Mouse (Mus musculus): ENCODE measurements around the gene Skap1. TPM values are rescaled to one million over a fixed set of nuclear protein-coding genes. Genes with fewer than 3 reads are reported as not detected.

Gene Skap1
- polyA plus RNA-seq, 1 experiment from 2014 or later = 1.4 TPM

DNA sequence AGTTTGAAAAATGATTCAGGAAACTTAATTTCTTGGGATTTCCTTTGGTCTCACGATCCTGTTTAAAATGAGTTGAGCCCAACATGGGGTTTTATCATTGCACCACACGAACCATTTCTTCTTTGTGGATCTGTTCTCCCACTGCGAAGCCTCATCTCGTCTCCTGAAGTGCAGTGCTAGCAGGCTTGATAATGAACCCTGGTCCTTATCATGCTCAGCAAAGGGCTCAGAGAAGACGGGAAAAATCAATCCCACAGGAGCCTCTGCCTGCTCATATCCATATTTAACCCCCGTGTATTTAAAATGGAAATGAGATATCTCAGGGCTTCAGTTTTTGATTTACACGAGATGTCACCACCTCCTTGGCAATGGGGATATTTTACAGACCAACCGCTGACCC is 34.1 kb downstream of the Skap1 start:
- 72% methylated on average over 8 of the region's 8 CpGs for WGBS
- no peaks in the 10 kb centered on the region for H3K27me3 ChIP-seq (ENCODE audit: control insufficient read depth, insufficient read depth, low read length)
- H3K4me2 ChIP-seq (ENCODE audit: low read depth, low read length) = no peak overlapping the region
- no peak overlapping the region for H3K27ac ChIP-seq (ENCODE audit: low read length)
- H3K4me3 ChIP-seq (replicated peaks; ENCODE audit: low read length) = no peak overlapping the region
- H3K9me3 ChIP-seq (replicated peaks; ENCODE audit: control insufficient read depth, low read length) = no peaks in the 10 kb centered on the region
- no peak overlapping the region for H3K9ac ChIP-seq (ENCODE audit: low read length)
- H3K4me1 ChIP-seq (ENCODE audit: control insufficient read depth, insufficient read depth, low read length) = no peaks in the 10 kb centered on the region
- ATAC-seq (ENCODE audit: insufficient read depth, low FRiP score) = no peak
- H3K36me3 ChIP-seq (ENCODE audit: control insufficient read depth, insufficient read depth, low read length) = no peaks in the 10 kb centered on the region

DNA sequence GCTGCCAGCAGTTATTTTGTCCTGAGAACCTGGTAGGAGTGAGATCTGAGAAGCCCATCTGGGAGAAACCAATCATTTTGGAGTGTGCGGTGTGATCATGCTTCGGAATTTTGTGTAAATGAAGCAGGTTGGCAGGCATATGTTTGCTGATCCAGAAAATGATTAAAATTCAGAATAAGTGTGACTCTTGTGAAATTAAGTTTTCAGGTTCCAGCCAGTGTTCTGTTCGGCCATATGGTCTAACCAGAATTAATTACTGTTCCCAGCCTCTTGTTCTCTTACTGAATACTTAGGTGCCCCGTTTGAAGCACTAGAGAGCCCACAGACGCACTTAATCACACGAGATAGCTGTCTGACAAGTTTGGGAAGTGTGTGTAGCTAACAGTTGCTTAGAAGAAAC is 36.6 kb downstream of the Skap1 start:
- Histone ChIP-seq H3K9me3 (replicated peaks; ENCODE audit: control insufficient read depth, low read length) (no peaks in the 10 kb centered on the region; the same call in 1 of the 2 replicates), H3K4me2 (ENCODE audit: low read depth, low read length) (no peak overlapping the region), H3K27ac (ENCODE audit: low read length) (no peak overlapping the region), H3K27me3 (ENCODE audit: control insufficient read depth, insufficient read depth, low read length) (no peaks in the 10 kb centered on the region), H3K36me3 (ENCODE audit: control insufficient read depth, insufficient read depth, low read length) (no peaks in the 10 kb centered on the region), H3K4me3 (replicated peaks; ENCODE audit: low read length) (no peak overlapping the region), H3K4me1 (ENCODE audit: control insufficient read depth, insufficient read depth, low read length) (no peaks in the 10 kb centered on the region), H3K9ac (ENCODE audit: low read length) (no peak overlapping the region)
- no peak for ATAC-seq (ENCODE audit: insufficient read depth, low FRiP score)
- WGBS = 47% methylated on average over 6 of the region's 6 CpGs

DNA sequence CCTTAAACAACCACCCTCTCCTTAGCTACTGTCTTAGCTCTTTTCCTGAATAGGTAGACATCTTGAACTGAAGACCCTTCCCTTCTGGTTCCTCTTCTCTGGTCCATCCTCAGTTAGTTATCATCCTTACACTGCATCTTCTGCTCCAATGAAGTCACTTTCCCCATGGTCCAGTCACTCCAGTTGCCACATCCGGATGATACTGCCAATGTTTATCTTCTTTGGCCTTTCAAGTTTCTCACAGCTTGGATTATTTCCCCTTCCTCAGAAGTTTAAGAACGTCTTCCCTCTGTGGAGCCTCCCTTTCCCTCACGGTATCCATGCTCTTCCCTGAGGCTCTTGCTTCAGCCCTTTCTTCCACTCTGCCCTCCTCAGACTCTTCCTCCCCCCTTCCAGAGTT is 38.6 kb downstream of the Skap1 start:
- 73% methylated on average over 3 of the region's 3 CpGs for WGBS
- no peak overlapping the region for H3K9ac ChIP-seq (ENCODE audit: low read length)
- no peak overlapping the region for H3K4me2 ChIP-seq (ENCODE audit: low read depth, low read length)
- H3K4me3 ChIP-seq (replicated peaks; ENCODE audit: low read length) = no peak overlapping the region
- H3K9me3 ChIP-seq (replicated peaks; ENCODE audit: control insufficient read depth, low read length) = no peaks in the 10 kb centered on the region; the same call in 1 of the 2 replicates
- no peaks in the 10 kb centered on the region for H3K4me1 ChIP-seq (ENCODE audit: control insufficient read depth, insufficient read depth, low read length)
- no peak overlapping the region for H3K27ac ChIP-seq (ENCODE audit: low read length)
- no peak for ATAC-seq (ENCODE audit: insufficient read depth, low FRiP score)
- H3K27me3 ChIP-seq (ENCODE audit: control insufficient read depth, insufficient read depth, low read length) = no peaks in the 10 kb centered on the region
- H3K36me3 ChIP-seq (ENCODE audit: control insufficient read depth, insufficient read depth, low read length) = no peaks in the 10 kb centered on the region

DNA sequence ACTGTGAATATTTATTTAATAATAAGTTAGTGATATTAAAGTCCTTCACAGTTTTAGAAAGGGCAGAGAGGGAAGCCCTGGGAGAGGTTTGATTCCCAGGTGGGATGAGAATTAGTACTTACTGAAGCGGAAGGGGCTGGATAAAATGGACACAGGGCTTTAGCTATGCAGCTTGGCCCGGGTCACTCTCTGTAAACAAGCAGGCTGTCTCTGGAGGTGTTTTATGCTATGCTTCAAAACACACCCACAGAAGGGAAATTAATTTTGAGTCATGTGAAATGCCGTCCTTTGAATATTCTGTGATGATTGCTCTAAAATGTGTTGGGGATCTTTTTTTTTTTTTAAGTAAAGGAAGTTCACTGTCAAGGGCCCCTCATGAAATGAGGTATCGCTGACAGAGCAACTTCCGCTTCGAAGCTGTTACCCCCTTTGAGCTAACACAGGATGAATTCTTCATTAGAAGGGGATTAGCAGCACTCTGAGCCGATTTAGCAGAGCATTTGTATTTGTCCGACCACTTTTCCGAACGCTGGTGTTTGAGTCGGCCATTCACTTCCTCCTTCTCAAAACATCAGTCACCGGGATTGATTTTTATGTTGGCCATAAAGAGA is 40.2 kb downstream of the Skap1 start:
- no peak overlapping the region for H3K27ac ChIP-seq (ENCODE audit: low read length)
- no peaks in the 10 kb centered on the region for H3K27me3 ChIP-seq (ENCODE audit: control insufficient read depth, insufficient read depth, low read length)
- H3K9me3 ChIP-seq (replicated peaks; ENCODE audit: control insufficient read depth, low read length) = no peaks in the 10 kb centered on the region; the same call in 1 of the 2 replicates
- H3K36me3 ChIP-seq (ENCODE audit: control insufficient read depth, insufficient read depth, low read length) = no peaks in the 10 kb centered on the region
- no peaks in the 10 kb centered on the region for H3K4me1 ChIP-seq (ENCODE audit: control insufficient read depth, insufficient read depth, low read length)
- H3K9ac ChIP-seq (ENCODE audit: low read length) = no peak overlapping the region
- peak overlapping the region; percentile 15; the same call in 1 of the 2 replicates for H3K4me2 ChIP-seq (ENCODE audit: low read depth, low read length)
- no peak overlapping the region for H3K4me3 ChIP-seq (replicated peaks; ENCODE audit: low read length)
- WGBS = 29% methylated on average over 12 of the region's 12 CpGs
- no peak for ATAC-seq (ENCODE audit: insufficient read depth, low FRiP score)

DNA sequence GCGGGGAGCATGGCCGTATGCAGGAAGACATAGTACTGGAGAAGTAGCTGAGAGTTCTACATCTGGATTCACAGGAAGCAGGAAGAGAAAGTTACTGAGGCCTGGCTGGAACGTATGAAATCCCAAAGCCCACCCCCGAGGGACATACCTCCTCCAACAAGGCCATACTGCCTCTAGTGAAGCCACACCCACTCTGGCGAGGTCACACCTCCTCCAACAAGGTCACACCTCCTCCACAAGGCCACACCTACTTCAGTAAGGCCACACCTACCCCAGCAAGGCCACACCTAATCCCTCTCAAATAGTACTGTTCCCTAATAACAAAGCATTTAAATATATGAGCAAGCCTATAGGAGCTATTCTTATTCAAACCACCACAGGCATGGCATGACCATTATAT is 41.4 kb downstream of the Skap1 start:
- 68% methylated on average over 5 of the region's 5 CpGs for WGBS
- Histone ChIP-seq H3K4me1 (ENCODE audit: control insufficient read depth, insufficient read depth, low read length) (no peaks in the 10 kb centered on the region), H3K27me3 (ENCODE audit: control insufficient read depth, insufficient read depth, low read length) (no peaks in the 10 kb centered on the region), H3K36me3 (ENCODE audit: control insufficient read depth, insufficient read depth, low read length) (no peaks in the 10 kb centered on the region), H3K27ac (ENCODE audit: low read length) (no peak overlapping the region), H3K4me2 (ENCODE audit: low read depth, low read length) (no peak overlapping the region), H3K4me3 (replicated peaks; ENCODE audit: low read length) (no peak overlapping the region), H3K9me3 (replicated peaks; ENCODE audit: control insufficient read depth, low read length) (no peaks in the 10 kb centered on the region; the same call in 1 of the 2 replicates), H3K9ac (ENCODE audit: low read length) (no peak overlapping the region)
- no peak; the same call in 1 of the 2 replicates for ATAC-seq (ENCODE audit: insufficient read depth, low FRiP score)

DNA sequence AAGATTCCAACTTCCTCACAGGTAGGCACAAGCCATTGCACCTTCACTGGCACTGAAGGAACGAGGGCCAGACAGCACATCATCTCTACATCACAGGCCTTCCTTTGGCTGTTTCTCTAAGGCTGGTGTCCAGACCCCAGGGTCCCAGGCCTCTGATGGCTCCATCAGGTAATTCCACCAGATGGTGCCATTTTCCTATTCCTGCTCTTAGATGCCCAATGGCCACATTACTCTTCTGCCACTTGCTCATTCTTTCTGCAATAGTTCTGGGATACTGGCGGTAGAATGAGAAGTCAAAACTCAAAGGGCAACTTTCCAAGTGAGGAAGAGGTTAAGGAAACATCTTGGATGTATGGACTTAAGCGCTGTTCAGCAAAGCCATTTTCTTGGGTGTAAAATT is 50.8 kb downstream of the Skap1 start:
- no peaks in the 10 kb centered on the region for H3K36me3 ChIP-seq (ENCODE audit: control insufficient read depth, insufficient read depth, low read length)
- no peak overlapping the region for H3K4me2 ChIP-seq (ENCODE audit: low read depth, low read length)
- WGBS = 91% methylated on average over 3 of the region's 3 CpGs
- H3K9ac ChIP-seq (ENCODE audit: low read length) = no peak overlapping the region
- H3K4me1 ChIP-seq (ENCODE audit: control insufficient read depth, insufficient read depth, low read length) = no peaks in the 10 kb centered on the region
- no peaks in the 10 kb centered on the region for H3K9me3 ChIP-seq (replicated peaks; ENCODE audit: control insufficient read depth, low read length)
- H3K27me3 ChIP-seq (ENCODE audit: control insufficient read depth, insufficient read depth, low read length) = no peaks in the 10 kb centered on the region
- H3K27ac ChIP-seq (ENCODE audit: low read length) = no peak overlapping the region
- H3K4me3 ChIP-seq (replicated peaks; ENCODE audit: low read length) = no peak overlapping the region
- ATAC-seq (ENCODE audit: insufficient read depth, low FRiP score) = no peak

DNA sequence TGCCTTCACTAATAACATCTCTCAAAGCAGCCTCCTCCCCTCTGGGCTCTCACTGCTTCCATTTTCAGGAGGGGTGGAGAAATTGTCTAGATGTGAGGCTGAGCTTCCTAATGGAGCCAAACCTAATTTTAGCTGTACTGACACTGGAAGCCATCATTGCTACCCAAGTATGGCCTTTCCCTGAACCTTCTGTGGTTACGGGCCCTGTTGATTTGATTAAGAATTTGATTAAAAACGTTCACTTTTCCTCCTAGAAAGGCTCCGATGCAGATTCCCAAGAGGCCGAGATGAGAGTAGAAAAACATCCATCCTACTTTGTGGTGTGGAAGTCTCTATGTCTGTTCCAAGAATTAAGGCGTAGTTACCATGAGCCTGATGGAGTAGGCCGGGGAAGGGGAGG is 60.1 kb downstream of the Skap1 start:
- Histone ChIP-seq H3K9me3 (replicated peaks; ENCODE audit: control insufficient read depth, low read length) (no peaks in the 10 kb centered on the region; the same call in 1 of the 2 replicates), H3K27me3 (ENCODE audit: control insufficient read depth, insufficient read depth, low read length) (no peaks in the 10 kb centered on the region), H3K27ac (ENCODE audit: low read length) (no peak overlapping the region), H3K9ac (ENCODE audit: low read length) (no peak overlapping the region), H3K4me2 (ENCODE audit: low read depth, low read length) (no peak overlapping the region), H3K36me3 (ENCODE audit: control insufficient read depth, insufficient read depth, low read length) (no peaks in the 10 kb centered on the region), H3K4me1 (ENCODE audit: control insufficient read depth, insufficient read depth, low read length) (no peaks in the 10 kb centered on the region), H3K4me3 (replicated peaks; ENCODE audit: low read length) (no peak overlapping the region)
- 71% methylated on average over 6 of the region's 6 CpGs for WGBS
- no peak for ATAC-seq (ENCODE audit: insufficient read depth, low FRiP score)

DNA sequence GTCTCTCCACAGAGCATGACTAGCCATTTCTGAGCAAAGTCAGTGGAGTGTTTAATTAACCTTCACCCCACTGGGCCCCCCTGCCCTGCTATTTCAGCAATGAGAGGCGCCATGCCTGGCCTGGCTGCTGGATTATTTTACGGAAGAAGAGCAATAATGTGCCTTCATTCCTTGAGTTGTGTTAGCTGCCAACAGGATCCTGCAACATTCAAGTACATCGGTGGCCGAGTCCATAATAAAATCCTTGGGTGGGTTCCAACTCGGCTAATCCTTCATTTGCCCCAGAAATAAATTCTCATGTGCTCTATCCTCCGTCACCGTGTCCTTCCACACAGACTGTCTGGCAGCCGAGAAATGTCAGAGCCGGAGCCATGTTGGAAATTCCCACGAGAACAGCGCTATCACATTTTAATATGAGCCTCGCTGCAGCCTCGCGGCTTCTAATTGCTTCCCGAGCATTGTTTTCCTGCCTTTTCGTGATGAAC is 61.8 kb downstream of the Skap1 start:
- no peak for ATAC-seq (ENCODE audit: insufficient read depth, low FRiP score)
- peak overlapping the region; percentile 32 for H3K4me2 ChIP-seq (ENCODE audit: low read depth, low read length)
- WGBS = 53% methylated on average over 16 of the region's 16 CpGs
- H3K9me3 ChIP-seq (replicated peaks; ENCODE audit: control insufficient read depth, low read length) = no peaks in the 10 kb centered on the region; the same call in 1 of the 2 replicates
- no peaks in the 10 kb centered on the region for H3K36me3 ChIP-seq (ENCODE audit: control insufficient read depth, insufficient read depth, low read length)
- H3K4me3 ChIP-seq (replicated peaks; ENCODE audit: low read length) = peak overlapping the region; percentile 7
- no peaks in the 10 kb centered on the region for H3K4me1 ChIP-seq (ENCODE audit: control insufficient read depth, insufficient read depth, low read length)
- H3K27ac ChIP-seq (ENCODE audit: low read length) = peak overlapping the region; percentile 5; the same call in 1 of the 2 replicates
- H3K27me3 ChIP-seq (ENCODE audit: control insufficient read depth, insufficient read depth, low read length) = no peaks in the 10 kb centered on the region
- peak overlapping the region; percentile 46; the same call in 1 of the 2 replicates for H3K9ac ChIP-seq (ENCODE audit: low read length)

DNA sequence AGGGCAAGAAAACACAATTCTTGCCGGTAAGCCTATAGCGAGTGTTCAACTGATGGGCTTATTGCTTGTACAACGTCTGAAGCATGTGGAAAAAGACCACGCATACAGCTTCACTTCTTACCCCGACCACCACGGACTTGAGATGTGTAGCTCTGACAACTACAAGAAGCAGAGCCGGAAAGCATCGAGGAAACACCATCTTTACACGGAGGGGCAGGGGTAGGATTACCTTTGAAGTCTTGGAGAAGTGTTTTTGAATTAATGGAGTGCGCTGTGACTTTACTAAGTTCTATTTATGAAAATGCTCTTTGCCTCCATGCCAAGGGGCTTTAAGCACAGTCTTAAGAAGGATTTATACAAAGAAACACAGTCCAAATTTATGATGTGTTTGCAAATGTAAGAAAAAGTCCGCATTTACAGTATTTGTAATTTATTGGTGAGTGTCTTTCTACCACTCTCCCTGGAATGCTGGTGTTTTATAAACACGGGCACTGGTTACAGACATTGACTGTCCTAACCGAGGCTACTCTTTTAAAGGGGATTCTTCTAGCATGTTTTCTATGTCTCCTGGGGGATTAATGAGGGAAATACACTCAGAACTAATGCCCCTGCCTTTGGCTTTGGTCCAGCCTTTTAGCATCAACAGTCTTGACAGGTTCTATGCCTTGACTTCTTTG is 67.5 kb downstream of the Skap1 start:
- Histone ChIP-seq H3K9me3 (replicated peaks; ENCODE audit: control insufficient read depth, low read length) (peaks cover 2% of the 10 kb centered on the region; the same call in 1 of the 2 replicates), H3K4me2 (ENCODE audit: low read depth, low read length) (no peak overlapping the region), H3K4me3 (replicated peaks; ENCODE audit: low read length) (no peak overlapping the region), H3K9ac (ENCODE audit: low read length) (no peak overlapping the region), H3K27me3 (ENCODE audit: control insufficient read depth, insufficient read depth, low read length) (no peaks in the 10 kb centered on the region), H3K4me1 (ENCODE audit: control insufficient read depth, insufficient read depth, low read length) (no peaks in the 10 kb centered on the region), H3K36me3 (ENCODE audit: control insufficient read depth, insufficient read depth, low read length) (no peaks in the 10 kb centered on the region), H3K27ac (ENCODE audit: low read length) (no peak overlapping the region)
- peak; percentile 87 for ATAC-seq (ENCODE audit: insufficient read depth, low FRiP score)
- whole genome bisulfite sequencing = 41% methylated on average over 13 of the region's 13 CpGs

Measured in stomach, embryonic 16.5 days (tissue).